Mouse (Mus musculus) hindbrain, embryonic 12.5 days (tissue): ENCODE data around the gene Gm30191. TPM values are rescaled to one million over a fixed set of nuclear protein-coding genes. Genes with fewer than 3 reads are reported as not detected.
A peak's percentile ranks its signal among the peaks of the same experiment; 100 is the strongest.

Source experiments
- ATAC-seq: fragments of 200-750 bp; cut with Nextera tagmentation; 2 replicates; pipeline ENCODE4 v1.8.0; 2017; ENCODE audit warnings: moderate TSS enrichment; ENCODE audit not compliant: low FRiP score
- H3K27ac ChIP-seq: fragments of 300-500 bp; sonication (generic); 2 replicates; pipeline ENCODE4 v1.5.1; 2016; ENCODE audit warnings: mild to moderate bottlenecking
- H3K27me3 ChIP-seq: fragments of 300-500 bp; sonication (generic); 2 replicates; pipeline ENCODE4 v1.6.1; 2016; ENCODE audit warnings: mild to moderate bottlenecking
- H3K36me3 ChIP-seq: fragments of 300-500 bp; sonication (generic); 2 replicates; pipeline ENCODE4 v1.6.1; 2016; ENCODE audit warnings: mild to moderate bottlenecking
- H3K4me1 ChIP-seq: fragments of 300-500 bp; sonication (generic); 2 replicates; pipeline ENCODE4 v1.6.1; 2016
- H3K4me2 ChIP-seq: fragments of 300-500 bp; sonication (generic); replicated peaks from 2 replicates; pipeline ENCODE4 v1.6.1; 2016; ENCODE audit warnings: mild to moderate bottlenecking
- H3K4me3 ChIP-seq: fragments of 300-500 bp; sonication (generic); 2 replicates; pipeline ENCODE4 v1.5.1; 2016; ENCODE audit warnings: mild to moderate bottlenecking
- H3K9ac ChIP-seq: fragments of 300-500 bp; sonication (generic); 2 replicates; pipeline ENCODE4 v1.6.1; 2016; ENCODE audit warnings: mild to moderate bottlenecking, moderate library complexity
- H3K9me3 ChIP-seq: fragments of 300-500 bp; sonication (generic); replicated peaks from 2 replicates; pipeline ENCODE4 v1.6.1; 2016; ENCODE audit warnings: mild to moderate bottlenecking
- WGBS: fragments of 180-500 bp; shearing (Covaris S2); methylation state at CpG from one replicate; pipeline ENCODE4 v1.1.7; 2016; 5-methylcytosine and 5-hydroxymethylcytosine counted together
- polyA plus RNA-seq: library from polyadenylated mRNA; unstranded; fragments of >200 nt; fragmentation: Nextera tagmentation; extraction: Ambion mirVana; gene quantifications from 2 replicates; pipeline ENCODE4 v1.2.1, GENCODE M21; 2016

The Gm30191 gene
- polyA plus RNA-seq, 1 experiment from 2014 or later, result 0.35 TPM

DNA sequence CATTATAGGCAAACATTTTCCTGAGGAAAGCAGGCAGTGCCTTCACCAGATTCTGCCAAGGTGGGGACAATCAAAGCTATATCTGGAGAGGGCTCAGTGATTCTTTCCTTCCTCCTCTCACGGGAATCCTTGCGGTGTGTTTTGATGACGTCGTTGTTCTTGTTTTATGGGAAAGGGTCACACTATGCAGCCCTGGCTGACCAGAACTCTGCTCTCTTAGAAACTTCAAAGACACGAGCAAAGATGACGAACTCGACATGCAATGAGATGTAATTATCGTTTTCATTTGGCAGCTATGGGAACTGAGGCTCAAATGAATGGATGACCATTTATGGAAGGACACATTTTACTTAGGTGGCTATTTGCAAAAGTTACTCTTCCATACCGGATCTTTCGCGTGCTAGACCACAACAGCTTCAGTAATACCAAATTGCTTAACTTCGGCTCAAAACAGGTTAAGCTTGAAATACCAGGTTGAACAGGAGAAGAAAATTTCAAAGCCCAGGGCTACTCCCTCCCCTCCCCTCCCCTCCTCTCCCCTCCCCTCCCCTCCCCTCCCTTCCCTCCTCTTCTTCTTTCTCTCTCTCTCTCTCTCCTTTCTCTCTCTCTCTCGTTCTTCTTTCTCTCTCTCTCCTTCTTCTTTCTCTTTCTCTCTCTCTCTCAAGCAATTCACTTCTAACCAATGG is 26.1 kb downstream of the Gm30191 start:
- ATAC-seq, result no peak
- Histone ChIP-seq H3K4me2 (peak overlapping the region; percentile 11; the same call in 1 of the 2 replicates), H3K27ac (no peak overlapping the region), H3K36me3 (peaks cover 20% of the 10 kb centered on the region), H3K27me3 (no peaks in the 10 kb centered on the region), H3K9me3 (no peaks in the 10 kb centered on the region), H3K4me1 (no peaks in the 10 kb centered on the region), H3K9ac (no peak overlapping the region), H3K4me3 (no peak overlapping the region)
- WGBS, result 32% methylated on average over 12 of the region's 13 CpGs

DNA sequence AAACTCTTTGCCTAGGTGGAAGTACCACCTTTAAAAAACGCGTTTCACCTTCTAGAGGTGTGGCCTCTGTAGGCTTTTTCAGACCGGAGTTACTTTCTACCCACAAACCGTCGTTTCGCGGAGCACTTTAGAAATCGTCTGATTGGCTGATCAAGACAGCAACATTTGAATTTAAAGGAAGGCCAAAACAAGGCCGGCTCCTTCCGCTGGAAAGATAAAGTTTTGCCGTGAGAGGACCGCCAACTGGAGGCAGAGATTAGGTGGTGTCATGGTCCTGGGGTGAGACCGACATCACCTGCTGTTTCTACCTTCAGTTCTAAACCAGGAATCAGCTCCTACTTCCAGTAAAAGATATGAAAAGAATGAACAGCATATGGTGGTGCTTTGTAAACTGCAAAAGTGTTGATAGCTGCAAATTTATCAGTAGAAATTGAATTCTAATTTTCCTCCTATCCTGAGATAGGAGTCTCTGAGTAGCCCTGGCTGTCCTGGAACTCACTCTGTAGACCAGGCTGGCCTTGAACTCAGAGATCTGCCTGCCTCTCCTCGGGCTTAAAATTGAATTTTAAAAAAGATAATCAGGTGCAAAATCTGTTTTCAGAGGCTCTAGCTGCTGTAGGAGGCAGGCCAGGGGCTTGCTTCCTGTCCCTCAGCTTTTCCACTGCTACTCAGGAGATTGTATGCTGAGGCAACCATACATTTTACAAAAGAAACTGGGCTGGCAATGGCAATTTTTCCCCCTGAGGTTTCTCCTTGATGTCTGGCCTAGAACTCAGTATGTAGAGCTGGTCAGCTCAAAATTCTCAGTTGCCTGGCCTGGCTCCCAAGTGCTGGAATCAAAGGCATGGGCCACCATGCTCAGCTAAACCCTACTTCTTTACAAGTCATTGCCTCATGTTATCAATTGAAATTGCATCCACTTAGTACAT is 26.9 kb downstream of the Gm30191 start:
- Histone ChIP-seq H3K9ac (0 out of 2 replicates have a peak overlapping the region, but pooled peaks have one; percentile 13), H3K36me3 (peaks cover 25% of the 10 kb centered on the region), H3K4me3 (no peak overlapping the region), H3K27ac (no peak overlapping the region), H3K4me2 (peak overlapping the region; percentile 11; the same call in 1 of the 2 replicates), H3K4me1 (no peaks in the 10 kb centered on the region), H3K9me3 (no peaks in the 10 kb centered on the region), H3K27me3 (no peaks in the 10 kb centered on the region)
- no peak for ATAC-seq
- 6% methylated on average over 14 of the region's 14 CpGs for WGBS

DNA sequence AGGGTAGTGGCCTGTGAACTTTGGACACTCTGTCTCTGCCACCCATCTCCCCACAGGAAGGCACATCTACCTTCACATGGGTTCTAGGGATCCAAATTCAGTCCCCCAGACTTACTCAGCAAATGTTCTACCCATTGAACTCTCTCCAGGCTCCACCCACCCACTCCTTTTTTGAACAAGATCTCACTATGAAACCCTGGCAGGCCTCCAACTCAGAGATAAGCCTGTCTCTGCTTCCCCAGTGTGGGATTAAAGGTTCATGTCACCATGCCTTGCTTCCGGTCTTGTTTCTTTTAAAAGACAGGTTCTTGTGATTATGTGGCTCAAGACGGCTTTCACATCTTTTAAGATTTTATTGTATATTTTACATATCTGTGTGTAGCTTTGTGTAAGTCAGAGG is 38.2 kb downstream of the Gm30191 start:
- no peaks in the 10 kb centered on the region for H3K9me3 ChIP-seq
- peaks cover 25% of the 10 kb centered on the region for H3K4me1 ChIP-seq
- H3K9ac ChIP-seq, result no peak overlapping the region
- H3K36me3 ChIP-seq, result peaks cover 30% of the 10 kb centered on the region
- no peaks in the 10 kb centered on the region for H3K27me3 ChIP-seq
- H3K27ac ChIP-seq, result no peak overlapping the region
- WGBS, result 92% methylated on average over 2 of the region's 2 CpGs
- no peak overlapping the region for H3K4me3 ChIP-seq
- H3K4me2 ChIP-seq, result no peak overlapping the region
- ATAC-seq, result no peak

DNA sequence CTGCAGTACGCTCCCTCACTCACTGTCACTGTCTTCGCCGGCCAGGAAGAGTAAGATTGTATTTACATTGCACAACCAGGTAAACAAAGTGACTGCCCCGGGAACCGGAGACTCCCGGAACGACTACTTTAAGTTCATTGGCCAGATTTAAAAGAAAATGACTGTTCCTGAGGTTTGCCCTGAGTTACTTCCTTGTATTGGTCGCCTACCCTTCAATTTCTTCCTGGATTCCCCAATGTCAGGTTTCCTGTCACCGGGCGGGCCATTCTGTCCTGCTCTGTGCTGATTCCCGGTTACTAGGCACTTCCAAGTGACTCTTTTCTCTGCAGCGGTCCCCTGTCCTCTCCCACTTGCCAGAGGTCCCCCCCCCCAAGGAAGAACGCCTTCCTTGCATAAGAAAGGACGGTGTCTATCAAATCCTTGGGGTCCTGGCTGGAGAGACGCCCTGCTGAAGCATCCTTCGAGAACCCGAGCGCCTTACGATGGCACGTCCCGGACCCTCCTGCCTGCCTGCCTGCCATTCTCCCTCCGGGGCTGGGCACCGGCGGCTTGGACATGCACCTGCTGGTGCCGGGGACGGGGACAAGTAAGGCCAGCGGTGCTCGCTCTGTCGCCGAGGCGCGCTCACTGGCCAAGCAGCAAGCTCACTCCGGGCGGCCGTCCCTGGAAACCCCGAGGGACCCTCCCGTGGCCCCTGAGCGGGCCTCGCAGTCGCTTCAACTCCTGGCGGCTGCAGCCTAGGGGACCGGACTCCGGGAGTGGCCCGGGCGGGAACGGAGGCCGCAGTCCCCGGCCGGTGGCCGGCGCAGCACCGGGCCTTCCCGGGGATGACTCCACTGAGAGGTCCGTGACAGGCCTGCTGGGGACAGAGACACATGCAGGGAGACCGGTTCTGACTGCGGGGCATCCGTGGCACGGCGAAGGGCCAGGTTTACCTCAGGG is 39.8 kb downstream of the Gm30191 start:
- no peaks in the 10 kb centered on the region for H3K9me3 ChIP-seq
- peaks cover 21% of the 10 kb centered on the region for H3K36me3 ChIP-seq
- H3K4me2 ChIP-seq, result peak overlapping the region; percentile 97
- peaks cover 25% of the 10 kb centered on the region for H3K4me1 ChIP-seq
- peak overlapping the region; percentile 94 for H3K4me3 ChIP-seq
- peak overlapping the region; percentile 99 for H3K9ac ChIP-seq
- no peaks in the 10 kb centered on the region for H3K27me3 ChIP-seq
- H3K27ac ChIP-seq, result peak overlapping the region; percentile 100
- 3% methylated on average over 53 of the region's 59 CpGs for WGBS
- peak; percentile 74 for ATAC-seq

DNA sequence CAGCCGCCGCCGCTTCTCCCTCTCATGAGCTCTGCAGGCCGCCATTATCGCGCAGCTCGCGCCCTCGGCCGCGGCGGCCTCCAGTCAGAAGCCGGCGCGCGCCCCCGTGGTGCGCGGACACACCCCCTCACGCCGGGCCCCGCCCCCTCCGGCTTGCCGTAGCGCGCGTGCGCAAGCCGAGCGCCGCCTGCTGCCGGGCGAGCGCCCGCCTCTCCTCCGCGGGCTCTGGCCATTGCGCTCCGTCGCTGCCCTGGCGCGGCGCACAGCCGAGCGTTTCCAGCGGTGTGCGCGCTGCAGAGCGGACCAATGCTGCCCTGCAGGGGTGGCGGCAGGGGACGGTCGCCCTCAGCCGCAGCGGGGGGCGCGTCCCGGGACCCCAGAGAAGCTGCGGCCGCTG is 40.4 kb downstream of the Gm30191 start:
- H3K27ac ChIP-seq, result peak overlapping the region; percentile 100
- under 1% methylated on average over 55 of the region's 59 CpGs for WGBS
- peaks cover 25% of the 10 kb centered on the region for H3K4me1 ChIP-seq
- H3K4me2 ChIP-seq, result peak overlapping the region; percentile 97
- H3K9me3 ChIP-seq, result no peaks in the 10 kb centered on the region
- peaks cover 15% of the 10 kb centered on the region for H3K36me3 ChIP-seq
- peak; percentile 97 for ATAC-seq
- H3K9ac ChIP-seq, result peak overlapping the region; percentile 99
- no peaks in the 10 kb centered on the region for H3K27me3 ChIP-seq
- peak overlapping the region; percentile 94 for H3K4me3 ChIP-seq

DNA sequence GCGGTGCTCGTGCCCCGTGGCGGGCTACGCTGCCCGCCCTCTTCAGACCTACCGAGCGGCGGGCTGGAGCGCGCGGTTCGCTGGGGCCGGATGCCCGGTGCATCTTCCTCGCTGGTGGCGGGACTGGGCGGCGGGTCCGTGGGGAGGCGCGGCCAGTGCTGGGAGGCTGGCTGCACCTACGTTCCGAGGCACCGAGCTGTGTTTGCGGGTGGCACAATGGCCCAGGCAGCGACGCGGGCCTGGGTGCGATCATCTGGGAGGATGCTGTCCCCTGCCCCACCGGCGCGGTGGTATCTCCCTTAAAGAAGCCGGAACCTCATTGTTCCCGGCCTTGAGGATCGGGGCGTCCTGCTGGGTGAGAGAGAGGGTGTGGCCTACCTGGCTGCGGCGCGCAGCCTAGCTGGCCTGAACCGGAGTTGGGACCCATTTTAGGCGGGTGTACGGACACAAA is 40.9 kb downstream of the Gm30191 start, which contains the start of gene Pdik1l:
Gene Pdik1l (minus strand): TSS at position 321 of the 451 bp plus-strand sequence.
- peak; percentile 84 for ATAC-seq
- peak within 1 kb of the TSS; percentile 94 for H3K4me3 ChIP-seq
- peak within 1 kb of the TSS; percentile 100 for H3K27ac ChIP-seq
- no peaks in the 10 kb centered on the region for H3K27me3 ChIP-seq
- WGBS, result under 1% methylated on average over 43 of the region's 43 CpGs
- peaks cover 14% of the 10 kb centered on the region for H3K36me3 ChIP-seq
- peak within 1 kb of the TSS; percentile 97 for H3K4me2 ChIP-seq
- peak within 1 kb of the TSS; percentile 99 for H3K9ac ChIP-seq
- peaks cover 25% of the 10 kb centered on the region for H3K4me1 ChIP-seq
- H3K9me3 ChIP-seq, result no peaks in the 10 kb centered on the region

DNA sequence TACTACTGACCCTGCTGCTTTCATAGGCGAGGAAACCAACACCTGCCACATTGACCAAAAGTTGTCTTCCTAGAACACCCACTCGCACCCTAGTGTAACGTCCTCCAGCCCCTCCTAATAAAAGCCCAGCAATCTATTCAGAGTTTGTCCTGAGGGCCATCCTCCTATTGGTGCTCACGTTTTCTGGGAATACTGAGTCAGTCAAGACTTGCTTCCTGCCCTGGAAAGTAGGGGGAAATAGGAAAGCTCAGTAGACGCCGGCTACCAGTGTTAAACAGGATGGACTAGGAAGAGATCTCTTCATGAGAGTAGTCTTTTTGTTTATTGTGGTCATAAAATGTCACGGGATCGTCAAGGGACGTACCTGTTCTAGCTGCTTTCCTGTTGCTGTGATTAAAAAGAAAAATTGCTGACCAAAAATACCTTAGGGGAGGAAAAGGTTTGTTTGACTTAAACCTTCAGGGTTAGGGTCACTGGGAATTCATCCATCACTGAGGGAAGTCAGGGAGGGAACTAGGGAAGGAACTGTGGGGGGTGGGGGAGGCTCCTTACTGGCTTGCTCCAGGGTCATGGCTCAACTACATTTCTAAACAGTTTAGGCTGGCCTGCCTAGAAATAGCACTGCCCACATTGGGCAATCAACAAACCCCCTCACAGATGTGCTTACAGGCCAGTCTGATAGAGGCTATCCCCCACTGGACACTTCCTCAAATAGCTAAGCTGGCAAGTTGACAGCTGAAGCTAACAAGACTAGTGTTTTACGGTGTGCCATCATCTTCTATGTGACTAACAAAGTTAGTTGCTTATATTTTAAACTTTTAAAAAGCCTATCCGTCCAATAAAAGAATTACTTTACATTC is 41.9 kb downstream of the Gm30191 start:
- Histone ChIP-seq H3K4me2 (peak overlapping the region; percentile 97), H3K9ac (peak overlapping the region; percentile 99), H3K27ac (peak overlapping the region; percentile 100), H3K4me3 (peak overlapping the region; percentile 94), H3K9me3 (no peaks in the 10 kb centered on the region), H3K36me3 (peaks cover 8% of the 10 kb centered on the region), H3K27me3 (peaks cover 9% of the 10 kb centered on the region), H3K4me1 (peaks cover 25% of the 10 kb centered on the region)
- no peak for ATAC-seq
- WGBS, result 48% methylated on average over 11 of the region's 11 CpGs

DNA sequence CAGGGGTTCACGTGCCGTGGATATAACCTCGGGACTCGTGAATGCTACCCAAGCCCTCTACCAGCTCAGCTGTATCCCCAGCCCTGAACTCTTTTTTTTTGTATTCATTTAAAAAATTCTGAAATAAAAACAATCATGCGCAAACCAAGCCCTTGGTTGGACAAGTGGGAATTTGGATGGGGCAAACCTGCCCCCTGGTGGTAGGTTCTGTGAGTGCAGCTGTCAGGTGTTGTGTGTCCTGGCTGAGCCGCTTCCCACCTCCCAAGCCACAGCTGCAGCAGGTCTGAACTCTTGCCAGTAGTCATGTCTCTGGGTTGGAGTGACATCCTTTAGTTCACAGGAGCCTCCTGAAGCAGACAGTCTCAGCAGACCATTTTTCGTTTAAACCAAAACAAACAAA is 45.3 kb downstream of the Gm30191 start:
- no peak overlapping the region for H3K9ac ChIP-seq
- WGBS, result 24% methylated on average over 7 of the region's 7 CpGs
- ATAC-seq, result no peak
- H3K9me3 ChIP-seq, result no peaks in the 10 kb centered on the region
- no peak overlapping the region for H3K4me2 ChIP-seq
- H3K4me1 ChIP-seq, result peaks cover 15% of the 10 kb centered on the region
- no peak overlapping the region for H3K27ac ChIP-seq
- H3K27me3 ChIP-seq, result peaks cover 13% of the 10 kb centered on the region
- H3K4me3 ChIP-seq, result no peak overlapping the region
- no peaks in the 10 kb centered on the region for H3K36me3 ChIP-seq

DNA sequence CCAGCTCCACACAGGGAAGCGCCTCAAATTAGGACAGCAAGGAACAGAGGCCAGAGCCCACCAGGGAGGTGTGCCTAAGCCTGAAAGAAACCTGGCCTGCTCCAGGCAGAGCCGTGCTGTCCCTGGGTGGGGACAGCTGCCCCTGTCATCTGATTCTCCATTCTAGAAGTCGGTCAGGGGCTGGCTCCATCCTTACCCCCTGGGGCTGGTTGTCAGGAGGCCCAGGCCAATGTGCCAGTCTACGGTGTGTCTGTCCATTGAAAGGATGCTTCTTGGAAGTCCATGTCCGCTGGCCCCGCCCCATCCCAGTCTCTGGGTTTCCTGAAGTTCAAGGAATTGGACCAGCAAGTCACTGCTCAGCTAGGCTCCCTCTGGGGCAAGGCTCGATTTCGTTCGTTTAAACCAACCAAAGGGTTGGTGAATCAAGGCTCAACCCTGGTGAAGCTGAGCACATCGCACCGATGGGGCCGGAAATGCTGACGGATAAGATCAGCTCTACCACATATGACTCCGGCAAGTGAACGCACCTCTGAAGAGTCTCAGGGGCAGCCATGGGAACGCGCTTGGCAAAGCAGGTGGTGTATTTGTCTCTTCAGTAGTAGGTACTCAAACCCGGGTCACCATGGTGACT is 46.4 kb downstream of the Gm30191 start:
- Histone ChIP-seq H3K9ac (no peak overlapping the region), H3K4me3 (no peak overlapping the region), H3K4me2 (no peak overlapping the region), H3K27ac (no peak overlapping the region), H3K36me3 (no peaks in the 10 kb centered on the region), H3K4me1 (peaks cover 11% of the 10 kb centered on the region), H3K27me3 (peaks cover 13% of the 10 kb centered on the region), H3K9me3 (no peaks in the 10 kb centered on the region)
- no peak for ATAC-seq
- 72% methylated on average over 18 of the region's 18 CpGs for WGBS

DNA sequence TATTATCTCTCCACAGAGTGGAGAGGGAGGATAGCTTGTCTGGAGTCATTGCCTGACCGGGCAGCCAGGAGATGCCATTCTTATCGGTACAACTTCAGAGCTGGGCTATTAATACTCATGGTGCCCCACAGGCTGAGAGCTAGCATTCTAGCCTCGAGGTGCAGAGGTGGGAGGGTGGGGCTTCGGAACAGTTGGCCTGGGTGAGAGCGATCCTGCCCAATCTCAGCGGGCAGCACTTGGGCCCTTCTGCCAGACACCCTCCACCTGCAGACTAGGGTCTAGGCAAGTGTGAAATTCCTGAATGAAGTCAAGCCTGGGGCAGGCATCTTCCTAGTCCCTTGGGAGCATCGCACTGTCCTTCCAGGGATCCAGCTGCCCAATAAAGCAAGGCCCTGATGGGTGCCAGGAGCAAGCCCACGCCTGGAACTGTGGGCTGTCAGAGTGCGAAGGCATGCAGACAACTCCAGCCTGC is 47.0 kb downstream of the Gm30191 start:
- no peaks in the 10 kb centered on the region for H3K9me3 ChIP-seq
- H3K36me3 ChIP-seq, result no peaks in the 10 kb centered on the region
- peaks cover 13% of the 10 kb centered on the region for H3K27me3 ChIP-seq
- no peak overlapping the region for H3K4me2 ChIP-seq
- no peak for ATAC-seq
- no peak overlapping the region for H3K4me3 ChIP-seq
- 74% methylated on average over 9 of the region's 9 CpGs for WGBS
- H3K27ac ChIP-seq, result no peak overlapping the region
- peaks cover 5% of the 10 kb centered on the region; the same call in 1 of the 2 replicates for H3K4me1 ChIP-seq
- no peak overlapping the region for H3K9ac ChIP-seq
